Mouse (Mus musculus) spleen, adult 2 months (tissue): ENCODE results near the gene Cxcl9. TPM values are rescaled to one million over a fixed set of nuclear protein-coding genes. Genes with fewer than 3 reads are reported as not detected.
"Not testable (repeated sequence)": the region's sequence is repeated elsewhere in the genome, so short reads cannot be mapped to it uniquely, and the experiment has no call there.

Experiments
- DNase-seq, 2 experiments: peaks; one replicate each; pipeline versions ENCODE4 v3.0.0 to v3.0.0-alpha.2; 2012 to 2021; ENCODE audit warnings: low spot score in 2 of 2, low read depth in 1 of 2
- H3K27ac ChIP-seq: fragments of 200-500 bp; 2 replicates; pipeline ENCODE4 v1.5.1; 2012; ENCODE audit warnings: low read length, inconsistent platforms; ENCODE audit not compliant: insufficient read depth
- H3K27me3 ChIP-seq: fragments of 200-500 bp; 2 replicates; pipeline ENCODE4 v1.6.1; 2012; ENCODE audit warnings: mild to moderate bottlenecking, moderate library complexity, low read length, inconsistent platforms; ENCODE audit not compliant: control insufficient read depth, insufficient read depth
- H3K36me3 ChIP-seq: fragments of 200-500 bp; 2 replicates; pipeline ENCODE4 v1.6.1; 2012; ENCODE audit warnings: mild to moderate bottlenecking, low read length, inconsistent platforms; ENCODE audit not compliant: control insufficient read depth, insufficient read depth
- H3K4me1 ChIP-seq: fragments of 200-500 bp; 2 replicates; pipeline ENCODE4 v1.6.1; 2011; ENCODE audit warnings: inconsistent platforms; ENCODE audit not compliant: control insufficient read depth, insufficient read depth, insufficient read length
- H3K4me3 ChIP-seq: fragments of 200-500 bp; 2 replicates; pipeline ENCODE4 v1.5.1; 2011; ENCODE audit warnings: mild to moderate bottlenecking, inconsistent platforms; ENCODE audit not compliant: insufficient read depth, insufficient read length; ENCODE audit errors: extremely low read depth
- CTCF ChIP-seq: fragments of 200-500 bp; IDR thresholded peaks from 2 replicates; pipeline ENCODE4 v1.5.1; 2011; ENCODE audit warnings: mild to moderate bottlenecking, inconsistent platforms; ENCODE audit not compliant: insufficient read depth, insufficient read length, insufficient replicate concordance; ENCODE audit errors: extremely low read depth
- POLR2A ChIP-seq: fragments of 200-500 bp; IDR thresholded peaks from 2 replicates; pipeline ENCODE4 v1.6.1; 2011; ENCODE audit warnings: low read depth, low read length, inconsistent platforms
- WGBS: fragments of 180-500 bp; shearing (Covaris S2); methylation state at CpG from one replicate; pipeline ENCODE4 v1.1.7; 2018; 5-methylcytosine and 5-hydroxymethylcytosine counted together
- polyA plus RNA-seq: library from polyadenylated mRNA; depleted of rRNA; stranded (reverse); fragments of >200 nt; gene quantifications from 2 replicates; pipeline ENCODE4 v1.2.3, GENCODE M21; 2012

The Cxcl9 gene
- polyA plus RNA-seq, 1 experiment = 31.2 TPM

DNA sequence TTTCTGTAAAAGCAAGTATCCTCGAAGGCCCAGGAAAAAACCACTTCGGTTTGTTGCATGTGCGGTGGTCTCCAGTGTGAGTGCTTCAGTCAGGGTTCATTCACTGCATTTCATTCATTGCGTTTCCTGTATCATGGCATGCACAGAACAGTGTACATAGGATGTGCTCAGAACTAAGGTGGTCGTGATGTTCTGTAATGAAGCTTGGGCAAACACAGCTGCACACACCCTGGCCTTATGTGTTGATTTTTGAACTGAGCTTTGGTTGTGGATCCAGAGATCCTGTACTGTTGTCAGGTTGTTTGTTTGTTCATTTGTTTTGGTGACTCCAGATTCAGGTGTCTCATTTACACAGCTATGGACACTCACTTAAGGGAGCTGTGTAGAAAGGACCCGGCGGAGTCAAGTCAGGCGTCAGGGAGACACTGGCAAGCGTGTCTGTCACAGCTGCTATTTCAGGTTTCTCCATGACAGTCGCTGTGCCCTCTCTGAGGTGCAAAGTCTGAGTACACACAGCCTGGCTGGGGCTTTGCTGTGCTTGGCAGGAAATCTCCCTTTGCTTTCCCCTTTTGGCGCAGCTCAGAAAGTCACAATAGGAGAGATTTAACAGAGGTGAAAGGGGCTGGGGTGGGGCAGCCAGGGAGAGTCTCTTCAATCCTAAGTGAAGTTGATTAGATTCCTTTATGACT is 31.0 kb upstream of the Cxcl9 start:
- Histone ChIP-seq H3K4me1 (no peaks in the 10 kb centered on the region), H3K4me3 (no peak overlapping the region), H3K27ac (no peak overlapping the region), H3K36me3 (no peaks in the 10 kb centered on the region), H3K27me3 (no peaks in the 10 kb centered on the region)
- 88% methylated on average over 11 of the region's 11 CpGs for WGBS
- DNase-seq = no peak
- TF ChIP-seq CTCF (no peak), POLR2A (no peak)

DNA sequence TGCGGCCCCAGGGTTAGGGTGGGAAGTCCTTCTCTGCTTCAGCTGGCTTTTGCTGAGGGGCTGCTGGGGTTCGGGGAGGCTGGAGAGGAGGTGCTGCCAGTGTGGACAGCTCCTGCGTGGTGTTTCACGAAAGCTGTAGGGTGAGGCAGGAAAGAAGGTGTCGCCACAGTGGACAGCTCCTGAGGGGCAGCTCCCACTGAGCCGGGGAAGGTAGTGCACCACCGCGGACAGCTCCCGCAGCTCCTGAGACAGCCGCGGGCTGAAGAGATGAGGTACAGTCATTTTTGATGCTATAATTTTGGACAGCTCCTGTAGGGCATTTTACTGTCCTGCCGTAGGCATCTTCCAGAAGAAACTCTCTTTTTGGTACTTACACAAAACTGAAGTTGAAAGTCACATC is 30.2 kb upstream of the Cxcl9 start:
- H3K36me3 ChIP-seq = no peaks in the 10 kb centered on the region
- H3K27ac ChIP-seq = no peak overlapping the region
- H3K4me3 ChIP-seq = no peak overlapping the region
- 30% methylated on average over 11 of the region's 12 CpGs for WGBS
- H3K27me3 ChIP-seq = no peaks in the 10 kb centered on the region
- DNase-seq = no peak
- H3K4me1 ChIP-seq = peaks cover 1% of the 10 kb centered on the region; the same call in 1 of the 2 replicates
- TF ChIP-seq POLR2A = no peak
- no peak for TF ChIP-seq CTCF

DNA sequence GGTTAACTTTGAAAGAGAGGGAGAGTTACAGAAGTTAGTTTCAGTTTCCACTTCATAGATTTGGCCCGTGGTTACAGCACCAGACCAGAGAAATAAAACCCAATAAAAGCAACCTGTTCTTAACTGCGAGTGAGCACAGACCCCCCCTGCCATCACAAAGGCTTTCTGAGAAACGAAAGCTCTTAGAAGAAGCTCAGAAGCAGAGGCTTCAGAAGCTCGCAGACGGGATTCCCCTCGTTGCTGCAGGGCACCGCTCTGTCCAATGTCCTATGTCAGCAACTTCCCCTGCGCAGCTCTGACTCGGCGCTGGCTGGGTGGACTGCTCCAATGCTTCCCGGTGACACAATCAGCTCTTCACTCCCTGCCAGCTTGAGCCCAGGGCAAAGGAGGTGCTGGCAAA is 25.6 kb upstream of the Cxcl9 start:
- 0% methylated on average over 11 of the region's 11 CpGs for WGBS
- no peaks in the 10 kb centered on the region for H3K27me3 ChIP-seq
- DNase-seq = peak in 1 of 2 experiments; percentile 62
- H3K27ac ChIP-seq = peak overlapping the region; percentile 74
- TF ChIP-seq CTCF = no peak
- peaks cover 8% of the 10 kb centered on the region; the same call in 1 of the 2 replicates for H3K4me1 ChIP-seq
- H3K4me3 ChIP-seq = peak overlapping the region; percentile 50
- no peaks in the 10 kb centered on the region for H3K36me3 ChIP-seq

DNA sequence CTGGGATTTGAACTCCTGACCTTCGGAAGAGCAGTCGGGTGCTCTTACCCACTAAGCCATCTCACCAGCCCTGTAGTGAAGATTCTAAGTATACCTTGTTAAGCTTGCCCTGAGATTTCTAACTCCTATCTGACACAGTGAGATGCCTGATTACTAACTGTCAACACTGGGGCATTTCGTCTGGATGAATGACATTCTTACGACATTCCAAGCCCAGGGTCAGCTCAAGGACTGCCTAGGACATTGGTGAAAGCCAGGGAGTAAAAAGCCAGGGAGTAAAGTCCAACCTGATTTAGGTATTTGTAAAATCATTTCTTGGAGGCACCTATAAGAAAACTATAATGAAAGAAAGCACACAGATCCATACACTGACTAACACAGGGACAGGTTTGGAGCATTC is 24.8 kb upstream of the Cxcl9 start:
- peak overlapping the region; percentile 68 for H3K27ac ChIP-seq
- 87% methylated on average over 4 of the region's 4 CpGs for WGBS
- DNase-seq, H3K4me3 ChIP-seq, H3K27me3 ChIP-seq, H3K36me3 ChIP-seq, H3K4me1 ChIP-seq: not testable (repeated sequence)

DNA sequence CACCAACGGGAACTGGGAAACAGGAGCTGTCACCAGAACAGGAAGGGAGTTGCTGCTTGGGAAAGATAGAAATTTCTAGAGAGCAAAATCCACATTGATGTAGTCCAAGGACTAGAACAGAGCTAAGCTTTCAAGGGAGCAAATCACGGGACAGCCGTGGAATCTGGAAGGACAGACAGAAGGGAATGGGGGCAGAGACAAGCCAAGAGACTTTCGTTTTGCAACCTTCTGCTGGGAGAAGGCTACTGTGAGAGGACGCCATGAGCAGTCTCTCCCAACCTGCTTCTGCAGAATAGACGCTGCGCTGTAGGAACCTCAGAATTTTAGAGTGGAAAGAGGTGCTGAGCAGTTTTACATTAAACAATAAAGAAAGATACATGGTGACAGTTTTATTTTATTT is 21.9 kb upstream of the Cxcl9 start:
- H3K4me1 ChIP-seq = peaks cover 8% of the 10 kb centered on the region; the same call in 1 of the 2 replicates
- H3K27me3 ChIP-seq = no peaks in the 10 kb centered on the region
- TF ChIP-seq POLR2A = no peak
- TF ChIP-seq CTCF = no peak
- no peak for DNase-seq
- WGBS = 83% methylated on average over 7 of the region's 7 CpGs
- H3K27ac ChIP-seq = no peak overlapping the region
- no peaks in the 10 kb centered on the region for H3K36me3 ChIP-seq
- H3K4me3 ChIP-seq = no peak overlapping the region

DNA sequence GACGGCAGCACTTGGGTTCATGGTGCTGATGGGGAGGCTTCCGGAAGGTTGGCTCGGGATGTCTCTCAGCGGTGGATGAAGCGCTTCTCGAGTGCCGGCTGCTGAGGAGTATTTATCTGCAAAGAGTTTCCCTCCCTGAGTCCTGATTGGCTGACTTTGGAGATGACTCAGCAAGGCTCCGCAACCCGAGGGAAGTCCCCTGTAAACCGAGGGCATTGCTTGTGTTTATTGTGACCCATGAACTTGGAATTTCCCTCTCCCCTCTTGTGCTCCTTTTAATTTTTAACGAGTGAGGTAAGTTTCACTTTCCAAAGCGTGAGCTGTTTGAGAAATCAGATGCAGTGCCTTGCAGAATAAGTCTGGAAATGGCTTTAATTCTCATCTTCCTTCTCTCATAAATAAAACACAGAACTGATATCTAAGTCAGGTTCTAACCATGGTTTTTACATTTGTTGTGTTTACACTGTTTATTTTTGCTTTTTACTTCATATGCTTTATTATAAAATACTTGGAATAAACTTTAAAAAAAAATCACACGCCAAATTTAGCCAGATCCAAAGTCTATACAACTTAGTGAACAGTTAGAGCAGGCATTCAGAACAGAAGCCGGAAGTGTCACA is 21.0 kb upstream of the Cxcl9 start, which contains the start of gene Cxcl10:
Gene Cxcl10 (minus strand): TSS at position 96 of the 620 bp plus-strand sequence.
- H3K27me3 ChIP-seq = no peaks in the 10 kb centered on the region
- WGBS = 11% methylated on average over 14 of the region's 14 CpGs
- no peaks in the 10 kb centered on the region for H3K36me3 ChIP-seq
- H3K4me1 ChIP-seq = peaks cover 8% of the 10 kb centered on the region; the same call in 1 of the 2 replicates
- peak in 1 of 2 experiments; percentile 35 for DNase-seq
- TF ChIP-seq POLR2A (no peak), CTCF (no peak)
- peak within 1 kb of the TSS; percentile 50 for H3K4me3 ChIP-seq
- no peak within 1 kb of the TSS for H3K27ac ChIP-seq

DNA sequence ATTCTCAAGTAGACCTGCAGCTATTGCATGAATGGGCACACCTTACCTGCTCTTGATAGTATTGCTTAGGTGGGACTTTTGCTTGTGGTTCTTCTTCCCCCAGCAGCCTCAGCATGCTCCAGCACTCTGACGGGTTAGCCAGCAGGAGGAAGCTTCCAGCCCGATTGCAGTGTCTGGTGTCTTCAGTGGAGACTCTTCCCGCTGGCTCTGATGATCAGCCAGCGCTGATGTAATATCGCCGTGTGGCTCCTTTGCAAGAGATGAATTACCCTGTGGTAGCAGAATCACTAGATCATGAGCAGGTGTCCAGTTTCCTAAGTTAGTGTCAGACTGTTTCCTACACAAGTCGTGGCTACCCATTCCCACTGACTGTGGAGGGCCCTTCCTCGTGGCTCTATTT is 17.1 kb upstream of the Cxcl9 start:
- no peak overlapping the region for H3K27ac ChIP-seq
- no peak for DNase-seq
- TF ChIP-seq CTCF = no peak
- TF ChIP-seq POLR2A = no peak

More for the DNA sequence above, 17.1 kb upstream of the Cxcl9 start:
- Histone ChIP-seq H3K36me3 (no peaks in the 10 kb centered on the region), H3K27me3 (no peaks in the 10 kb centered on the region), H3K4me3 (no peak overlapping the region), H3K4me1 (peaks cover 5% of the 10 kb centered on the region; the same call in 1 of the 2 replicates)
- WGBS = 82% methylated on average over 8 of the region's 8 CpGs
